Mouse (Mus musculus): ENCODE measurements around the gene Smtn. TPM values are rescaled to one million over a fixed set of nuclear protein-coding genes. Genes with fewer than 3 reads are reported as not detected.

The Smtn gene
- total RNA-seq, 2 experiments from 2014 or later = 8.2 to 8.9 TPM

DNA sequence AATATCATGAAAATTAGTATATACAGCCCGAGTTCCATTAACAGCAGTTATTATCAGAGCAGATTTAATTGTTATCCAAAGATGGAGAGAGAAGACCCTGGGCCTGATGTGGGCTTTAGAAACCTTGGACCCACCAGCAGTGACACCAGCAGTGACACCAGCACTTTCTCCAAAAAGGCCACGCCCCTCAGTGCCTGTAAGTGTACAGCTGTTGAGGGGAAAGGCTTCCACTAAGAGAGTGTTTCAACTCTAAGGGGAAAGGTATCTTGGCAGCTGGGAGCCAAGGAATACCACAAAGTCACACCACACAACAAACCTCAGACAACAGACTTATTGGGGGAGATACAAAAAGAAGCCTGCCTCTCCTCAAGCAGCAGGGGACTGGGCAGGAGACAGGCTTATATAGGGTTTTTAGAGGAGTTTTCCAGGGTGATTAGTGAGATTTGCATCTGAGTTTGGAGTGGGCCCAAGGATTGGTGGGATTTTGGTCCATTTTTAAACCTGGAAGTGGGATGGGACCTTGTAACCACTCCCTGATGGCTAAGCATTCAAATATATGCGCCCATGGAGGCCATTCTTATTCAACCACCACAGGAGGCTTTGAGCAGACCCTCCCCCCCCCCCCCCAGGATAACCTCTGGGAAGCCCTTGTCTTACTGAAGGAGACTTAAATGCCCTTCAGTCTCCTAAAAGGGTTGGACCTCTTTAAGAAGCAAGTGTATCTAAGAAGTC lies 8.3 kb upstream of the Smtn start:
- no peak for DNase-seq (ENCODE audit: low spot score in 2 of 2)
- intact Hi-C loops (cut with DNase I) = no loop called here

DNA sequence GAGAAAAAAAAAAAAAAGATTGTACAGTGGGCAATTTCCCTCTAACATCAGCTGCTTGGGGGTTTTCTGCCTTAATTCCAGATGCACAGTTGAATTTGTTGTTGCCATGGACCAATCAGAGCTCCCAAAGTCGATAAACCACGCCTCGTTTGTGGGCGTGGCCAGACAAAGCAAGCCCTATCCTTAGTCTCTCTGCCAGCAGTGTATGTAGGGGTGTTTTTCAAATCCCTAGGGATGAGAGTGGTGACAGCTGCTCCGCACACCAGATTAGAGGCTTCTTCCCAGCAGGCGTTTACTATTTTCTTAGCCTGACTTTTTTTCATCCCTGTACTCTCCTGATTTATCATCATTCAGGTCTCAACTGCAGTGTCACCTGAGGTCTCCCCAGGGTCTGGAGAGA lies 7.6 kb upstream of the Smtn start:
- intact Hi-C loops (cut with DNase I) = no loop called here
- DNase-seq (ENCODE audit: low spot score in 2 of 2) = no peak

DNA sequence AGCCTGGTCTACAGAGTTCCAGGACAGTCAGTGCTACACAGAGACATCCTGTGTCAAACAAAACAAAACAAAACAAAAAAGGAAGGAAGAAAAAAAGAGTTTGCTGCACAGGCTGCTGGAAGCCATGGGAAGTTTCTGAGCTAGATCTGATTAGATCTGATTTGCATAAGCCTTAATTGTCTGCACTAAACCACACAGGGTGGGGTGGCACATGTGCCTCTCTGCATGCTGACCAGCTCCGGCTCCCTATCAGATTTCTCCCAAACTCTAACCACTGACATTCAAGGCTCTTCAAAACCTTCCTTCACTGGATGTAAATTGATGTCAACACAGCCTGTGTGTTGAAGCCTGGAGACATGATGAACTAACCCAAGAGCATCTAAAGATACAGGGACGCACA lies 6.6 kb upstream of the Smtn start:
- intact Hi-C loops (cut with DNase I) = no loop called here
- no peak for DNase-seq (ENCODE audit: low spot score in 2 of 2)

DNA sequence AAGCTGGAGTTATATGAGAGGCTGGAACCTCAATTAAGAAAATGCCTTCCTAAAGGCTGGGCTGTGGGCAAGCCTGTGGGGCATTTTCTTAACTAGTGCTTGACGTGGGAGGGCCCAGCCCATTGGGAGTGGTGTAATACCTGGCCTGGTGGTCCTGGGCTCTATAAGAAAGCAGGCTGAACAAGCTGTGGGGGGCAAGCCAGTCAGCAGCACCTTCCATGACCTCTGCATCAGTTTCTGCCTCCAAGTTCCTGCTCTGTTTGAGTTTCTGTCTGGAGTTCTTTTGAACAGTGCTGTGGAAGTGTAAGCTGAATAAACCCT lies 5.8 kb upstream of the Smtn start:
- intact Hi-C loops (cut with DNase I) = no loop called here

GRCm38 (mm10) chr11:3545531-3546241 lies 5.3 kb upstream of the Smtn start:
- intact Hi-C loops (cut with DNase I) = no loop called here
- DNase-seq (ENCODE audit: low spot score in 2 of 2) = no peak

More for the DNA sequence above, 5.8 kb upstream of the Smtn start:
- no peak for DNase-seq (ENCODE audit: low spot score in 2 of 2)

GRCm38 (mm10) chr11:3544409-3544808 lies 4.0 kb upstream of the Smtn start:
- intact Hi-C loops (cut with DNase I) = no loop called here
- DNase-seq (ENCODE audit: low spot score in 2 of 2) = no peak

DNA sequence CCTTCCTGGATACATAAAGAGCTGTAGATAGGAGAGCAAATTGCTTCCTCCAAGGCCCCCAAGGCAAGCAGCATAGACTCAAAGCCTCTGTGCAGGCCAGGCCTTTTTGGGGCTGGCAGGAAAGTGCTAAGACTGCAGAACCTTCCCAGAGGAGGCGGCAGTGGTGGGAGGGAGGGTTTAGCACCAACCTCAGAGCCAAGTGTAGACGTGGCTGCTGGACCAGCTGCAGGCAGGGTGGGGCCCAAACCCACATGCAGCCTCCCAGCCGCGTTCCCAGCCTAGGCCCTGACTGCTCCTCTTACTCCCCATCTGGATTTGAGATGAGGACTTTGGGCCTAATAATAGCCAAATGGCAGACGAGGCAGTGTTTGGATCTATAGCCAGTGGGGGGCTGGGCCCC lies 2.6 kb upstream of the Smtn start:
- intact Hi-C loops (cut with DNase I) = no loop called here
- DNase-seq (ENCODE audit: low spot score in 2 of 2) = no peak

GRCm38 (mm10) chr11:3541932-3542331 lies 1.5 kb upstream of the Smtn start:
- intact Hi-C loops (cut with DNase I) = no loop called here
- no peak for DNase-seq (ENCODE audit: low spot score in 2 of 2)

GRCm38 (mm10) chr11:3539826-3540196 lies 601 bp downstream of the Smtn start:
- DNase-seq (ENCODE audit: low spot score in 2 of 2) = no peak
- intact Hi-C loops (cut with DNase I) = loop anchor here (5.0 to 10.0 kb wide), 3 partner anchors 107 to 375 kb away; partner anchors contain the start of genes Morc2a and Slc35e4

DNA sequence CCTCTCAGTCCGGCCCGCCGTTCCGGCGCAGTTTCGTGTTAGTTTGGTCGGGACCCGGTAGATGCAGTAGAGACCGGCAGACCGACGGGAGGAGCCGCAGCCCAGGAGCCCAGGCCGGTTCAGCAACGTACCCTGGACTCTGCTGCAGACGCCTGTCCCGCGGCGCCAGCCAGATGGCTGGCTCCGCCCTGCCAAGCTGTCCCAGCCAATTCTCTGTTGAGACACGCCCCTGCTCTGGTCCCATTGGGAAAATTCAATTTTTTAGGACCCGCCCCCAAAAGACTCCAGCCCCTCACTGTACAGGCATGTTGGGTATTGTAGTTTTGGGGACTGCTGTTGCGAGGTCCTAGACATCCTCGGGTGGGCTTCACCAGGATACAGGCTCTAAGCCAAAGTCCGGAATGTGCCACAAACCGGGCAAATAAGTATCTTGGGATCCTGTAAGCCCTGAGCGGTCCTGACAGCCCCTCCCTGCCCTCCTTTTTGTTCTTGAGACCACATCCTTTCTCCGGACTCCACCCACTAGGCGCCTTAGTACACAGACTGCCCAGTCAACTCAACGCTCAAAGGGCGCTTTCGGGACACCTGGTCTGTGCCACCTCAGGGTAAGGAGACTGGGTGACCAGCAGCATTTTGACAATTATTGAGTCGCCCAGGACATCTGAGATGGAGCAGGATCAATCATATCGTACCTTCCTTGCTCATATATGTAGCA lies 1.1 kb downstream of the Smtn start:
- peak; percentile 82 to 84 for DNase-seq (ENCODE audit: low spot score in 2 of 2)
- intact Hi-C loops (cut with DNase I) = loop anchor here (5.0 to 10.0 kb wide), 3 partner anchors 108 to 376 kb away; partner anchors contain the start of genes Morc2a and Slc35e4

GRCm38 (mm10) chr11:3538341-3538740 lies 2.1 kb downstream of the Smtn start:
- no peak for DNase-seq (ENCODE audit: low spot score in 2 of 2)
- intact Hi-C loops (cut with DNase I) = loop anchor here (5.0 to 10.0 kb wide), 3 partner anchors 109 to 376 kb away; partner anchors contain the start of genes Morc2a and Slc35e4

GRCm38 (mm10) chr11:3537711-3538110 lies 2.7 kb downstream of the Smtn start:
- intact Hi-C loops (cut with DNase I) = loop anchor here (5.0 to 10.0 kb wide), 3 partner anchors 110 to 377 kb away; partner anchors contain the start of genes Morc2a and Slc35e4
- no peak for DNase-seq (ENCODE audit: low spot score in 2 of 2)

DNA sequence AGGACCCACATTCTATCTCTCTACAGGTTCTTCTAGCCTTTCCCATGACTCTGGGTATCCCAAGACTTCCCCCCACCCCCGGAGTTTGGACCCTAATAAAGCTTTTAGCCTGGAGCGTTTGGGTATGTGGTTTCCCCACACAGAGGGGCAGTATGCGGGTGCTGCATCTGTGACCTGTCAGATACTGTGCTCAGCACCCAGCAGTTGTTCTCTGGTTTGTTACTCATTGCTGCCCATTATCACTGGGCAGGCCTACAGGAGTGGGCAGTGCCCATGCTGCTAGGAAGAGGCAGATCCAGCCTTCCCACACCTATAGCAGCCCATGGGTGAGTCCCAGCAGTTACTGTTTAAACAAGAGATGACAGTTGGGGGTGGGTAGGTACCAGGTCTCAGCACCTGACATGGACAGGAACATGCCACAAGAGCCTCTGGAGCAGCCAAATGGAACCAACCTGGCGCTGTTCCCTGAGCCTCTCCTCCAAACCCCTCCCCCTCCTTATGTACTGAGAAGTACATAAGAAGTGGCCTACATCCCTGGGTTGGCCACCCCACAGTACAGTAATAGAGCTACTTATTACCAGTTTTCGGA lies 3.6 kb downstream of the Smtn start:
- no peak for DNase-seq (ENCODE audit: low spot score in 2 of 2)
- intact Hi-C loops (cut with DNase I) = loop anchor here (5.0 to 10.0 kb wide), 3 partner anchors 110 to 378 kb away; partner anchors contain the start of genes Morc2a and Slc35e4

DNA sequence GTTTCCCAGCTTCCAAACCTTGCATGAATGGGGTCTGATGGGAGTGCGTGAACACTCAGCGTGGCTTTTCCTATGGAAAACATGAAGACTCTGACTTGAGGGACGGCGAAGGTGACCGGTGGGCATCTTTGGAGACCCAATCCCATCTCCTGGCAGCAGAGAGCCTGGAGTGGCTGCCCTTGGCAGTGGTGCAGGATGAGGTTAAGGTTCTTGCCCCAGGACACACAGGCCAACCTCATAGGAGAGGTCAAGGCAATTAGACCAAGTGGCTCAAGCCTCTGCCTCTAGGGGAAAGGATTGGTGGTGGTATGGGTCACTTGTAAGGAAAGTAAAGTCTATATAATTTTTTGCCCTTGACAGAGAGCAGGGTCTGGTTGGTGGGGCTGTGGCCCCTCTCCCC lies 4.3 kb downstream of the Smtn start:
- intact Hi-C loops (cut with DNase I) = loop anchor here (5.0 to 10.0 kb wide), 3 partner anchors 111 to 379 kb away; partner anchors contain the start of genes Morc2a and Slc35e4
- DNase-seq (ENCODE audit: low spot score in 2 of 2) = no peak

GRCm38 (mm10) chr11:3535406-3535986 lies 4.9 kb downstream of the Smtn start:
- peak; percentile 88 to 90 for DNase-seq (ENCODE audit: low spot score in 2 of 2)
- intact Hi-C loops (cut with DNase I) = loop anchor here (2.0 to 10.0 kb wide), 4 partner anchors 97 to 379 kb away; partner anchors contain the start of genes Morc2a and Slc35e4

GRCm38 (mm10) chr11:3534956-3535355 lies 5.5 kb downstream of the Smtn start:
- no peak for DNase-seq (ENCODE audit: low spot score in 2 of 2)
- intact Hi-C loops (cut with DNase I) = loop anchor here (2.0 to 10.0 kb wide), 4 partner anchors 98 to 380 kb away; partner anchors contain the start of genes Morc2a and Slc35e4

GRCm38 (mm10) chr11:3533406-3533932 lies 6.9 kb downstream of the Smtn start:
- DNase-seq (ENCODE audit: low spot score in 2 of 2) = no peak
- intact Hi-C loops (cut with DNase I) = loop anchor here (10.0 kb wide), 1 partner anchor 381 kb away; the partner anchor contains the start of gene Slc35e4

DNA sequence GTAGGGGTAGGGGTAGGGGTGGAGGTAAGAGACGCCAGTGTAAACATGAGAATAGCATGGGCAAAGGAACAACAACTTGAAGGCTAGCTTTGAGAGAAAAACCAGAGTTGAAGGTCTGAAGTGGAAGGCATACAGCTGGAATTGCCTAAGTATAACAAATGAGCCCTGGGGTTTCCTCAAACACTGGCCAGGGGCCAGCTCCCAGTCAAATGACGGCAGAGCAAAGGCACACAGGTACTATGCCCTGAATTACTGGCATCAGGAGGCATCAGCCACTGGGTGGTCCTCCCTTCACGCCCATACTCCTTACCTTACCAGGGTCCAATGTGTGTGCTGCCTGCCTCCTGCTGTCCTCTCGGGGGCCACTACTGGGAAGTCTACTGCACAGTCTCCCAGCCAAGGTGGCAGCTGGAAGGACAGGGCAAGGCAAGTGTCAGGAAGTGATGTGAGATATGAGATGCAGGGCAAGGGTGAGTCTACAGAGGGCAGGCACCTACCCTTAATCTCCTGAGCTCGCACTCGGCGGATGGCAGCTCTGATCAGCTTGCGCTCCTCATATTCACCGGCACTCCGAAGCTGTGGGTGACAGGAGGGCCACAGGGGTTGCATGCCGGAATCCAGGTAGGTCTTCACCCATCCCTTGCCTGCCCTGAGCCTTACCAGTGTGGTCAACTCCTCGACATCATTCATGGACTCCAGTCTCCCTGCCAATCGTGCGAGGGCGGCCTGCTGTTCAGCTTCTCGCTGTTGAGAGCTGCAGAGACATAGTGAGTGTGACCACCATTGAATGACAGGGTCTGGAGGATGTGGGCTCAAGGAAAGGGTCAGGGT lies 8.1 kb downstream of the Smtn start:
- intact Hi-C loops (cut with DNase I) = loop anchor here (10.0 kb wide), 1 partner anchor 382 kb away; the partner anchor contains the start of gene Slc35e4
- DNase-seq (ENCODE audit: low spot score in 2 of 2) = no peak
